Mouse (Mus musculus) lung, postnatal 25 days (tissue): Measurements from ENCODE around the gene Tiprl.

Experiments
- DNase-seq: peaks from one replicate; pipeline ENCODE4 v3.0.0; 2022; ENCODE audit warnings: low spot score

The Tiprl gene

GRCm38 (mm10) chr1:165174059-165174616 lies 62.7 kb downstream of the Tiprl start:
- DNase-seq: no peak

- DNase-seq: no peak
Observed at GRCm38 (mm10) chr1:165171277-165171676, 65.5 kb downstream of the Tiprl start.

GRCm38 (mm10) chr1:165170157-165170556 lies 66.6 kb downstream of the Tiprl start:
- DNase-seq: no peak

GRCm38 (mm10) chr1:165169462-165169861 lies 67.3 kb downstream of the Tiprl start:
- no peak for DNase-seq

- no peak for DNase-seq
Observed at GRCm38 (mm10) chr1:165164920-165165319, 71.9 kb downstream of the Tiprl start.
